Mouse (Mus musculus) hindbrain, embryonic 10.5 days (tissue): ENCODE measurements around the gene Bcas1. TPM values are rescaled to one million over a fixed set of nuclear protein-coding genes. Genes with fewer than 3 reads are reported as not detected.

Source experiments
- DNase-seq: peaks from one replicate; pipeline ENCODE4 v3.0.0-alpha.2; 2017; ENCODE audit warnings: low spot score
- H3K27ac ChIP-seq: fragments of 300-500 bp; sonication (generic); 2 replicates; pipeline ENCODE4 v1.5.1; 2016; ENCODE audit warnings: mild to moderate bottlenecking, moderate library complexity
- H3K27me3 ChIP-seq: fragments of 300-500 bp; sonication (generic); 2 replicates; pipeline ENCODE4 v1.6.1; 2016; ENCODE audit warnings: mild to moderate bottlenecking; ENCODE audit not compliant: poor library complexity, insufficient read depth, severe bottlenecking
- H3K36me3 ChIP-seq: fragments of 300-500 bp; sonication (generic); 2 replicates; pipeline ENCODE4 v1.6.1; 2016; ENCODE audit warnings: mild to moderate bottlenecking, moderate library complexity
- H3K4me1 ChIP-seq: fragments of 300-500 bp; sonication (generic); replicated peaks from 2 replicates; pipeline ENCODE4 v1.6.1; 2016; ENCODE audit warnings: mild to moderate bottlenecking
- H3K4me3 ChIP-seq: fragments of 300-500 bp; sonication (generic); 2 replicates; pipeline ENCODE4 v1.5.1; 2016; ENCODE audit warnings: mild to moderate bottlenecking, moderate library complexity
- H3K9me3 ChIP-seq: fragments of 300-500 bp; sonication (generic); 2 replicates; pipeline ENCODE4 v1.6.1; 2016; ENCODE audit warnings: mild to moderate bottlenecking, moderate library complexity
- WGBS: fragments of 180-500 bp; shearing (Covaris S2); methylation state at CpG from one replicate; pipeline ENCODE4 v1.1.7; 2016; 5-methylcytosine and 5-hydroxymethylcytosine counted together
- polyA plus RNA-seq: library from polyadenylated mRNA; unstranded; fragments of >200 nt; fragmentation: Nextera tagmentation; extraction: Ambion mirVana; gene quantifications from 2 replicates; pipeline ENCODE4 v1.2.1, GENCODE M21; 2016

The Bcas1 gene
- polyA plus RNA-seq, 1 experiment from 2014 or later, result 2.2 TPM

GRCm38 (mm10) chr2:170450933-170451332 lies 23.3 kb upstream of the Bcas1 start:
- Histone ChIP-seq H3K4me3 (no peak overlapping the region), H3K9me3 (no peaks in the 10 kb centered on the region), H3K36me3 (no peaks in the 10 kb centered on the region), H3K27me3 (peaks cover 8% of the 10 kb centered on the region; the same call in 1 of the 2 replicates), H3K4me1 (peaks cover 12% of the 10 kb centered on the region), H3K27ac (no peak overlapping the region)
- WGBS, result 12% methylated on average over 9 of the region's 9 CpGs
- peak; percentile 87 for DNase-seq

- Histone ChIP-seq H3K4me3 (no peak overlapping the region), H3K27ac (no peak overlapping the region), H3K36me3 (no peaks in the 10 kb centered on the region), H3K27me3 (peaks cover 8% of the 10 kb centered on the region; the same call in 1 of the 2 replicates), H3K4me1 (peaks cover 12% of the 10 kb centered on the region), H3K9me3 (no peaks in the 10 kb centered on the region)
- 74% methylated on average over 10 of the region's 10 CpGs for WGBS
- DNase-seq, result no peak
Measured at GRCm38 (mm10) chr2:170447651-170448050, 20.0 kb upstream of the Bcas1 start.

- Histone ChIP-seq H3K27me3 (0 out of 2 replicates have a peak, but pooled peaks cover 3% of the 10 kb centered on the region), H3K4me3 (no peak overlapping the region), H3K4me1 (peaks cover 9% of the 10 kb centered on the region), H3K27ac (no peak overlapping the region), H3K36me3 (no peaks in the 10 kb centered on the region), H3K9me3 (no peaks in the 10 kb centered on the region)
- 81% methylated on average over 5 of the region's 5 CpGs for WGBS
- no peak for DNase-seq
Measured at GRCm38 (mm10) chr2:170446843-170447383, 19.3 kb upstream of the Bcas1 start.

- WGBS, result 90% methylated on average over 5 of the region's 5 CpGs
- H3K27ac ChIP-seq, result no peak overlapping the region
- H3K4me1 ChIP-seq, result no peaks in the 10 kb centered on the region
- DNase-seq, result no peak
- H3K36me3 ChIP-seq, result no peaks in the 10 kb centered on the region
- H3K9me3 ChIP-seq, result no peaks in the 10 kb centered on the region
- H3K27me3 ChIP-seq, result no peaks in the 10 kb centered on the region
- no peak overlapping the region for H3K4me3 ChIP-seq
Measured at GRCm38 (mm10) chr2:170445861-170446260, 18.2 kb upstream of the Bcas1 start.

- H3K27ac ChIP-seq, result no peak overlapping the region
- no peak for DNase-seq
- WGBS, result 68% methylated on average over 3 of the region's 3 CpGs
- peaks cover 15% of the 10 kb centered on the region for H3K27me3 ChIP-seq
- H3K9me3 ChIP-seq, result no peaks in the 10 kb centered on the region
- H3K4me1 ChIP-seq, result peaks cover 8% of the 10 kb centered on the region; the same call in 1 of the 2 replicates
- H3K36me3 ChIP-seq, result no peaks in the 10 kb centered on the region
- H3K4me3 ChIP-seq, result no peak overlapping the region
Measured at GRCm38 (mm10) chr2:170442535-170442934, 14.9 kb upstream of the Bcas1 start.

- 44% methylated on average over 13 of the region's 13 CpGs for WGBS
- no peaks in the 10 kb centered on the region for H3K36me3 ChIP-seq
- H3K4me3 ChIP-seq, result no peak overlapping the region
- no peak for DNase-seq
- peaks cover 18% of the 10 kb centered on the region for H3K27me3 ChIP-seq
- no peaks in the 10 kb centered on the region for H3K9me3 ChIP-seq
- no peak overlapping the region for H3K27ac ChIP-seq
- H3K4me1 ChIP-seq, result peaks cover 8% of the 10 kb centered on the region; the same call in 1 of the 2 replicates
Measured at GRCm38 (mm10) chr2:170438782-170439181, 11.1 kb upstream of the Bcas1 start.

GRCm38 (mm10) chr2:170436204-170436603 lies 8.6 kb upstream of the Bcas1 start:
- no peak overlapping the region for H3K27ac ChIP-seq
- DNase-seq, result no peak
- H3K36me3 ChIP-seq, result no peaks in the 10 kb centered on the region
- H3K4me1 ChIP-seq, result peaks cover 11% of the 10 kb centered on the region; the same call in 1 of the 2 replicates
- 67% methylated on average over 4 of the region's 4 CpGs for WGBS
- H3K4me3 ChIP-seq, result no peak overlapping the region
- peaks cover 18% of the 10 kb centered on the region for H3K27me3 ChIP-seq
- no peaks in the 10 kb centered on the region for H3K9me3 ChIP-seq

GRCm38 (mm10) chr2:170432152-170432551 lies 4.5 kb upstream of the Bcas1 start:
- DNase-seq, result no peak
- Histone ChIP-seq H3K27me3 (peaks cover 3% of the 10 kb centered on the region; the same call in 1 of the 2 replicates), H3K36me3 (no peaks in the 10 kb centered on the region), H3K27ac (no peak overlapping the region), H3K4me1 (0 out of 2 replicates have a peak, but pooled peaks cover 6% of the 10 kb centered on the region), H3K4me3 (no peak overlapping the region), H3K9me3 (no peaks in the 10 kb centered on the region)
- WGBS, result 60% methylated on average over 6 of the region's 6 CpGs

- Histone ChIP-seq H3K36me3 (no peaks in the 10 kb centered on the region), H3K27me3 (peaks cover 3% of the 10 kb centered on the region; the same call in 1 of the 2 replicates), H3K4me1 (0 out of 2 replicates have a peak, but pooled peaks cover 10% of the 10 kb centered on the region), H3K27ac (no peak overlapping the region), H3K4me3 (no peak overlapping the region), H3K9me3 (no peaks in the 10 kb centered on the region)
- no peak for DNase-seq
- 62% methylated on average over 8 of the region's 8 CpGs for WGBS
Measured at GRCm38 (mm10) chr2:170428966-170429365, 1.3 kb upstream of the Bcas1 start.

GRCm38 (mm10) chr2:170424131-170424530 lies 3.5 kb downstream of the Bcas1 start:
- Histone ChIP-seq H3K4me3 (no peak overlapping the region), H3K4me1 (0 out of 2 replicates have a peak, but pooled peaks cover 4% of the 10 kb centered on the region), H3K27ac (no peak overlapping the region), H3K27me3 (peaks cover 3% of the 10 kb centered on the region; the same call in 1 of the 2 replicates), H3K9me3 (peaks cover 3% of the 10 kb centered on the region; the same call in 1 of the 2 replicates), H3K36me3 (no peaks in the 10 kb centered on the region)
- WGBS, result 77% methylated on average over 3 of the region's 3 CpGs
- DNase-seq, result no peak

- DNase-seq, result no peak
- 0 out of 2 replicates have a peak, but pooled peaks cover 4% of the 10 kb centered on the region for H3K4me1 ChIP-seq
- WGBS, result 52% methylated on average over 4 of the region's 4 CpGs
- H3K9me3 ChIP-seq, result peaks cover 3% of the 10 kb centered on the region; the same call in 1 of the 2 replicates
- peaks cover 8% of the 10 kb centered on the region; the same call in 1 of the 2 replicates for H3K27me3 ChIP-seq
- no peak overlapping the region for H3K27ac ChIP-seq
- H3K36me3 ChIP-seq, result no peaks in the 10 kb centered on the region
- H3K4me3 ChIP-seq, result no peak overlapping the region
Measured at GRCm38 (mm10) chr2:170421924-170422323, 5.7 kb downstream of the Bcas1 start.

- WGBS, result 48% methylated on average over 10 of the region's 10 CpGs
- Histone ChIP-seq H3K9me3 (peaks cover 3% of the 10 kb centered on the region; the same call in 1 of the 2 replicates), H3K4me1 (no peaks in the 10 kb centered on the region), H3K27ac (no peak overlapping the region), H3K27me3 (peaks cover 5% of the 10 kb centered on the region; the same call in 1 of the 2 replicates), H3K4me3 (no peak overlapping the region), H3K36me3 (no peaks in the 10 kb centered on the region)
- peak; percentile 45 for DNase-seq
Measured at GRCm38 (mm10) chr2:170418748-170419147, 8.9 kb downstream of the Bcas1 start.

- peak; percentile 39 for DNase-seq
- Histone ChIP-seq H3K4me1 (peaks cover 22% of the 10 kb centered on the region), H3K4me3 (peak overlapping the region; percentile 45), H3K36me3 (no peaks in the 10 kb centered on the region), H3K27ac (peak overlapping the region; percentile 68), H3K9me3 (no peaks in the 10 kb centered on the region), H3K27me3 (peaks cover 36% of the 10 kb centered on the region)
- WGBS, result 15% methylated on average over 13 of the region's 13 CpGs
Measured at GRCm38 (mm10) chr2:170411490-170412168, 16.0 kb downstream of the Bcas1 start.
